Mouse (Mus musculus): ENCODE measurements at regions not wholly inside any gene's neighbourhood (a gene's known extent, or its start where the extent isn't known, plus 50 kb on each side); places are given as distances from the start of the nearest gene placed in this dataset.

DNA sequence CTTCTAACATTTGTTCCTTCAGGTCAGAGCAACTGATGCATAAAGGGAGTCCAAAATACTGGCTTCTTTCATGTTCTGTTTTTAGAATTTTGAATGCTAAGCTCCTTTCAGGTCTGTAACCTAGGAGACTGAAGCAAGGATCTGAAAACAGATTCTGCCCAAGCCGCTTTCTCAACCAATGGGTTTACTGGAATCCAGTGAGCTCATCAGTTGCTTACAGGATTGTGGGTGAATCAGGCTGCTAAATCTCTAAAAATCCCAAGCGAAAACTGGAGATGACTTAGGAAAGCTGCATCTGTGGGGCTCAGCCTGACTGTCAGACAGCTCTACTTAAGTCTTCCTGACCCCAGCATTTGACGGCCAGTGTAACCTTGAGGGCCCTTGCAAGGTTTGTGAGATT, 1277.7 kb downstream of the Defb40 start:
- no peaks in the 10 kb centered on the region for H3K36me3 ChIP-seq (ENCODE audit: control insufficient read depth, insufficient read depth)
- no peak overlapping the region for H3K4me3 ChIP-seq (ENCODE audit: low read depth, low read length)
- 49% methylated on average over 3 of the region's 3 CpGs for WGBS (ENCODE audit: insufficient replicate concordance)
- H3K4me2 ChIP-seq (ENCODE audit: low read depth, low read length), result no peak overlapping the region
- no peaks in the 10 kb centered on the region for H3K9me3 ChIP-seq (replicated peaks; ENCODE audit: control insufficient read depth, low read length)
- no peak for ATAC-seq (ENCODE audit: low read depth)
- no peak overlapping the region for H3K9ac ChIP-seq (ENCODE audit: low read depth, low read length)
- no peaks in the 10 kb centered on the region for H3K4me1 ChIP-seq (ENCODE audit: control insufficient read depth, low read depth, low read length)
- H3K27me3 ChIP-seq (ENCODE audit: control insufficient read depth, insufficient read depth, low read depth, low read length), result no peaks in the 10 kb centered on the region
- H3K27ac ChIP-seq (ENCODE audit: low read length), result no peak overlapping the region

DNA sequence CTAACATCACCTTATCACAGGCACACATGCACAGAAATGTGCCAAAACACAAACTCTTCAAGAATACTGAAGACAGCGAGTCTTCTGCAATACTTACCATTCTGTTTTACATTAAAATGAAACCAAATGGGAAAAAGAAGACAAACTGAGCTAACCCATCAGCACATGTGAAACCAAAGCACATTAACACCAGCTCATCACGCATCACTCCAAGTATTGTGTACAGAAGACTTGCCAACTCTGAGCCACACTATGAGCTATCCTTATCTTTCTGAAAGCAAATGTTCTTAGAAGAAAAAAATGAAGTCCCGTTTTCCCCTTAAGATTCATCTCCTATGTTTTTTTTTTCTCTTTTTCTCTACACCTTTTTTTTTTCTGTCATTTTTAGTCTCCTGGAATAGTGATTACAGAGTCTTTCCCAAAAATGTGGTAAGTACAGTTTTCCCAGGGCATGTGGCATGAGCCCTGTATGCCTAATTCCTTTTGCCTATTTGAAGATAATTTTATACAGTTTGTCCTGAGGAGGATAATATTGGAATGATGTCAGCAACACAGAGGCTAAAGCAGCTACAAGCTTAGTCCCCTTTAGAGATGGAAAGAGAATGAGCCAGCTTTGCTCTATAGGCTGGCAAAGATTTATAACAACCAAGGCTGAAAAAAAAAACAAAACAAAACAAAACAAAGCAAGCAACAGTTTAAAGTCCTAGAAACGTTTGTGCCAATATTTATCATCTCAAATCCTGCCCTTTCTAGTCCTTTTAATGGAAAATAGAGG, 1287.8 kb downstream of the Defb40 start:
- Histone ChIP-seq H3K27ac (ENCODE audit: low read length) (no peak overlapping the region), H3K9ac (ENCODE audit: low read depth, low read length) (no peak overlapping the region), H3K4me1 (ENCODE audit: control insufficient read depth, low read depth, low read length) (no peaks in the 10 kb centered on the region), H3K4me2 (ENCODE audit: low read depth, low read length) (no peak overlapping the region), H3K36me3 (ENCODE audit: control insufficient read depth, insufficient read depth) (no peaks in the 10 kb centered on the region), H3K4me3 (ENCODE audit: low read depth, low read length) (no peak overlapping the region), H3K9me3 (replicated peaks; ENCODE audit: control insufficient read depth, low read length) (no peaks in the 10 kb centered on the region), H3K27me3 (ENCODE audit: control insufficient read depth, insufficient read depth, low read depth, low read length) (no peaks in the 10 kb centered on the region)
- WGBS (ENCODE audit: insufficient replicate concordance), result 54% methylated on average over 4 of the region's 4 CpGs
- no peak for ATAC-seq (ENCODE audit: low read depth)

DNA sequence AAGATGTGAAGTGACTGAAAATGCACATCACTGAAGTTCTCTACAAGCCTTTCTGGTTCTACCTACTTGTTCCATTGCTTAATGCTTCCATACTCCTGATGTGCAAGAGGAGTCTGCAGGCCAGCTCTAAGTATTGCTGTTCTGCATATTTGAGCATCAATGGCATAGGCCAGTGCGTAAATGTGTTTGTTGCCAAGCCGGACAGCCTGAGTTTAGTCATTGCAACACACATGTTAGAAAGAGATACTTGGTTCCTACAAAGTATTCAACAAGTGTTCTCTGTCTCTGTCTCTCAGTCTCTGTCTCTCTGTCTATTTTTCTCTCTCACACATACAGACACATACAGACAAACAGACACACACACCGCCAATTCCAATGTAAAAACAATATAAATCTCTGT, 1288.4 kb downstream of the Defb40 start:
- Histone ChIP-seq H3K27me3 (ENCODE audit: control insufficient read depth, insufficient read depth, low read depth, low read length) (no peaks in the 10 kb centered on the region), H3K9ac (ENCODE audit: low read depth, low read length) (no peak overlapping the region), H3K4me1 (ENCODE audit: control insufficient read depth, low read depth, low read length) (no peaks in the 10 kb centered on the region), H3K9me3 (replicated peaks; ENCODE audit: control insufficient read depth, low read length) (no peaks in the 10 kb centered on the region), H3K4me2 (ENCODE audit: low read depth, low read length) (no peak overlapping the region), H3K36me3 (ENCODE audit: control insufficient read depth, insufficient read depth) (no peaks in the 10 kb centered on the region), H3K4me3 (ENCODE audit: low read depth, low read length) (no peak overlapping the region), H3K27ac (ENCODE audit: low read length) (no peak overlapping the region)
- ATAC-seq (ENCODE audit: low read depth), result no peak
- 79% methylated on average over 3 of the region's 3 CpGs for WGBS (ENCODE audit: insufficient replicate concordance)

DNA sequence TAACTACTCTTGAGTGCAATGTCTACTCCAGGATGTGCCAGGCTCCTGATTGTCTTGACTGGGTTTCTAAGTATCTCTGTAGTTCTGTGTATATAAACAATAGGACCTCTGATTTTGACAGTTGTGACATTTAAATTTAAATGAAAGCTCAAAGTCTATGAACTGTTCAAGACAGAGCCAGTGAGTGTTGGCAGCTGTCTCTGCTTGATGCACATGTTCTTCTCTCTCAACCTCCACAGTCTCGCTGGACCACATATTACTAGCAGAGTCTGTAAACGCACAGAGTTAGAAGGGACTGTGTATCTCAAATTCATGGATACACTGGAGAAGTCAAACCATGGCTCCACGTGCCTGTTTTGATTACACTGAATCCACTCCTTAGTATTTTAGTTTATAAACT, 1291.0 kb downstream of the Defb40 start:
- Histone ChIP-seq H3K9me3 (replicated peaks; ENCODE audit: control insufficient read depth, low read length) (no peaks in the 10 kb centered on the region), H3K4me1 (ENCODE audit: control insufficient read depth, low read depth, low read length) (no peaks in the 10 kb centered on the region), H3K4me3 (ENCODE audit: low read depth, low read length) (no peak overlapping the region), H3K9ac (ENCODE audit: low read depth, low read length) (no peak overlapping the region), H3K27ac (ENCODE audit: low read length) (no peak overlapping the region), H3K27me3 (ENCODE audit: control insufficient read depth, insufficient read depth, low read depth, low read length) (no peaks in the 10 kb centered on the region), H3K36me3 (ENCODE audit: control insufficient read depth, insufficient read depth) (no peaks in the 10 kb centered on the region), H3K4me2 (ENCODE audit: low read depth, low read length) (no peak overlapping the region)
- WGBS (ENCODE audit: insufficient replicate concordance), result 61% methylated on average over 3 of the region's 3 CpGs
- ATAC-seq (ENCODE audit: low read depth), result no peak

DNA sequence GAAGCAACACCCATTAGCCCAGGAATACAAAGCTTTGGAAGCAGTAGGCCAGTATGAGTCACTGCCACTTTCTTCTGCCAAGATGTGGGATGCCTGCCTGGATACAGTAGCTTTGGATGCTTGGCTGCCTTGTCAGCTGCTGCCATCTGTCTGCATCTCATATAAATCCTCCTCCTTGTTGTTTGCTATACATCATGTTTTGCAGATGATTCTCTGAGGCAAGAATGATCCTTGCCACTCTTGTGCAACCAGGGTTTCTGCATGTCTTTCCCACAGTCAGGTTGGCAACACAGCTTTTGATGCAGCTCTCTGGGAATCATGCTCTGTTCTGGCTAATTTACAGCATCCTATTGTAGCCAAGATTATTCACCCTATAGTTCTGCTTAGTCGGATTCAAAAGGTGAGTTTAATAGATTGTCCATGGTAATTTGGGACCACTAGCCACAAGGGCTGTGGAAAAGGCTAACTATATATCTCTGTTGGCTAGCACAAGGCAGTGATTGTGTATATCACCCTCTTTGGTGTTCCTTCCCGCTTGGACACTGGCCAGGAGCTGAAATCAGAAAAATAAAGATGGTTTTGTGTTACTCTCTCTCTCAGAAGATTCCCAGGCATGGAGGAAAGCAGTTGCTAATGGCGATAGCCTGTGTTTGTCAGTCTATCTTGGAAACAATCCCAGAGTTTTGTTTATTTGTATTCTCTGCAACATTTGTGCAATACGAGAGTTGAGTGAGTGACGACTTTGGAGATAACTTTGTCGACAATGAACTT, 1313.5 kb downstream of the Defb40 start:
- H3K4me2 ChIP-seq (ENCODE audit: low read depth, low read length), result no peak overlapping the region
- H3K9me3 ChIP-seq (replicated peaks; ENCODE audit: control insufficient read depth, low read length), result no peaks in the 10 kb centered on the region
- H3K27me3 ChIP-seq (ENCODE audit: control insufficient read depth, insufficient read depth, low read depth, low read length), result no peaks in the 10 kb centered on the region
- H3K27ac ChIP-seq (ENCODE audit: low read length), result no peak overlapping the region
- H3K36me3 ChIP-seq (ENCODE audit: control insufficient read depth, insufficient read depth), result no peaks in the 10 kb centered on the region
- WGBS (ENCODE audit: insufficient replicate concordance), result 47% methylated on average over 6 of the region's 6 CpGs
- H3K4me3 ChIP-seq (ENCODE audit: low read depth, low read length), result no peak overlapping the region
- ATAC-seq (ENCODE audit: low read depth), result no peak
- H3K4me1 ChIP-seq (ENCODE audit: control insufficient read depth, low read depth, low read length), result no peaks in the 10 kb centered on the region
- no peak overlapping the region for H3K9ac ChIP-seq (ENCODE audit: low read depth, low read length)

DNA sequence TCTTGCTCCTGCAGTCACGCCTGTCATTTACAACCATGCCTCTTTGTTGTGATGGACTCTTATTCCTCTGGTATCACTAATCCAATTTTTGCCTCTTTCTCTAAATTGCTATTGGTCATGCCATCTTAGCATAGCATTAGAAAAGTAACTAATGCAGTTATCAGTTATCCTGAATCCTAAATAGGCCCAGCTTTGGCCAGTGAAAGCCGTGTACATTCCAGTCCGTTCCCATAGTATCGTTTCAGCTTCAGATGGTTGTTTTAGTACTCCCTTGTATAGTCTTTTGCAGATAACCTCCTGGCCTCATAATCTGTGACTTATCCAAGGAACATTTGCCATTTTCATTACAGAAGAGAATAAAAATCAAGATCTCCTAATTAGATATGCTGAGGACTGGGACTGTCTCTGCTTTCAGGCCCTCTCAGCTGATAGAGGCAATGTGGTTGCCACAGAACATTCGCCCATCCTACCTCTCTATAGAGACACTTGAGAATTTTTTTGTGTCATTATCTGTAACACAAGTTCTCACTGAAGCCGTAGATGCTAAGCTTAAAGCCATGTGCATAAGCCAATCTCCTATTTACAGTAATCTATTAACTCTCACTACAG, 1318.2 kb downstream of the Defb40 start:
- no peaks in the 10 kb centered on the region for H3K4me1 ChIP-seq (ENCODE audit: control insufficient read depth, low read depth, low read length)
- H3K36me3 ChIP-seq (ENCODE audit: control insufficient read depth, insufficient read depth), result no peaks in the 10 kb centered on the region
- H3K4me2 ChIP-seq (ENCODE audit: low read depth, low read length), result no peak overlapping the region
- H3K4me3 ChIP-seq (ENCODE audit: low read depth, low read length), result no peak overlapping the region
- no peak overlapping the region for H3K9ac ChIP-seq (ENCODE audit: low read depth, low read length)
- H3K9me3 ChIP-seq (replicated peaks; ENCODE audit: control insufficient read depth, low read length), result no peaks in the 10 kb centered on the region
- no peak overlapping the region for H3K27ac ChIP-seq (ENCODE audit: low read length)
- 64% methylated on average over 6 of the region's 6 CpGs for WGBS (ENCODE audit: insufficient replicate concordance)
- H3K27me3 ChIP-seq (ENCODE audit: control insufficient read depth, insufficient read depth, low read depth, low read length), result no peaks in the 10 kb centered on the region
- ATAC-seq (ENCODE audit: low read depth), result no peak

DNA sequence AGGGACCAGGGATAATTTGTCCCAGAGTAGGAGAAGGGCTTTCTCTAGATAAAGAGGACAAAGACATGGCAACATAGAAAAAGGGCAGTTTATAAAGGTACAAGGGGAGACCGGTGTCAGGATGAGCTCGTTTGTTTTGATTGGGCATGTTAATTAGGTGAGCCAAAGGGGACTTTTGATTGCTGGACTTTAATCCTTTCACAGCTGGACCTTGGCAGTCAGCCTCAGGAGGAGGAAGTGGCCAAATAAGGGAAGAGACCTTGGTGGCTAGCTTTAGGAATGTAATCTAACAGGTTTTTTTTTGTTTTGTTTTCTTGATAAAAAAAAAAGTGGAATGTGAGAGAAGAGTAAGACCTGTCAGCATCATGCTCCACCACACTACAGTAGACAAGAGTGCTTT, 1324.3 kb downstream of the Defb40 start:
- WGBS (ENCODE audit: insufficient replicate concordance), result 7% methylated on average over 2 of the region's 2 CpGs
- no peaks in the 10 kb centered on the region for H3K27me3 ChIP-seq (ENCODE audit: control insufficient read depth, insufficient read depth, low read depth, low read length)
- H3K27ac ChIP-seq (ENCODE audit: low read length), result no peak overlapping the region
- no peak overlapping the region for H3K4me2 ChIP-seq (ENCODE audit: low read depth, low read length)
- H3K9me3 ChIP-seq (replicated peaks; ENCODE audit: control insufficient read depth, low read length), result no peaks in the 10 kb centered on the region
- H3K4me3 ChIP-seq (ENCODE audit: low read depth, low read length), result no peak overlapping the region
- no peaks in the 10 kb centered on the region for H3K4me1 ChIP-seq (ENCODE audit: control insufficient read depth, low read depth, low read length)
- H3K36me3 ChIP-seq (ENCODE audit: control insufficient read depth, insufficient read depth), result no peaks in the 10 kb centered on the region
- H3K9ac ChIP-seq (ENCODE audit: low read depth, low read length), result no peak overlapping the region
- no peak for ATAC-seq (ENCODE audit: low read depth)

DNA sequence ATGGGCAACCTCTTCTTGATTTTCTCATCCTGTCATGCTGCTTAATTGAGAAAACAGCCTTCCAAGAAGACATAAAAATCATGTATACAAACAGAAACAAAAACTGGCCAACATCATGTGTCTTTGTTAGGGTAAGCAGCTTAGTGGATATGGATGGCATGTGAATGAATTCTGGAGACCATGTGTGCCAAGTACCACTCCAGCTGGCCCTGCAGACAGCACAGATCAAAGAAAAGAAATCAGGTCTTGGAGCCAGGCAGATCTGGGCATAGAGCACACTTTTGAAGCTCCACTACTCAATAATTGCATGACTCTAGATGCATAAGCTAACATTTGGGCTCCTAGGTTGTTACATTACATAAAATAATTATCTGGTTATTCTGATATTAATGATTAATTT, 1330.5 kb downstream of the Defb40 start:
- no peaks in the 10 kb centered on the region for H3K36me3 ChIP-seq (ENCODE audit: control insufficient read depth, insufficient read depth)

DNA sequence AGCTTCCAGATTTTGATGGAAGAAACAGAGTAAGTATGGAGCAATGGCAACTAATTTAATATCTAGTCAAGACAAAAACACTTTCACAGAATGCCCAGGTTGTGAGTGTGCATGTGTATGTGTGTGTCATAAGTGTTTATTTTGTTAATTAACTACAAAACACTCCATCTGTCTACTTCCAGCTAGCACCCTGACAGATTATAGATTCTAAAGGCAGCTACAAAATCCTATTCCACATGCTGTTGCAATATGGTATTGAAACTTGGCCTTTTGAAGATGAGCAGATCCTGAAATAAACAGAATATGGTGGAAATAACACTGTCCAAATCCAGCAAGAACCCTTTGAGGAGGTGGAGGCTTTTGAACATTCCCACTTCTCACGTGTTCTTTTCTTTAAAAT, 1356.9 kb downstream of the Defb40 start:
- H3K27ac ChIP-seq (ENCODE audit: low read length), result no peak overlapping the region
- H3K9me3 ChIP-seq (replicated peaks; ENCODE audit: control insufficient read depth, low read length), result no peaks in the 10 kb centered on the region
- 26% methylated on average over 1 of the region's 1 CpGs for WGBS (ENCODE audit: insufficient replicate concordance)
- no peaks in the 10 kb centered on the region for H3K36me3 ChIP-seq (ENCODE audit: control insufficient read depth, insufficient read depth)
- H3K4me2 ChIP-seq (ENCODE audit: low read depth, low read length), result no peak overlapping the region
- H3K9ac ChIP-seq (ENCODE audit: low read depth, low read length), result no peak overlapping the region
- H3K27me3 ChIP-seq (ENCODE audit: control insufficient read depth, insufficient read depth, low read depth, low read length), result no peaks in the 10 kb centered on the region
- no peaks in the 10 kb centered on the region for H3K4me1 ChIP-seq (ENCODE audit: control insufficient read depth, low read depth, low read length)
- H3K4me3 ChIP-seq (ENCODE audit: low read depth, low read length), result no peak overlapping the region
- no peak for ATAC-seq (ENCODE audit: low read depth)

More for the DNA sequence above, 1330.5 kb downstream of the Defb40 start:
- Histone ChIP-seq H3K4me1 (ENCODE audit: control insufficient read depth, low read depth, low read length) (no peaks in the 10 kb centered on the region), H3K4me3 (ENCODE audit: low read depth, low read length) (no peak overlapping the region), H3K27ac (ENCODE audit: low read length) (no peak overlapping the region), H3K4me2 (ENCODE audit: low read depth, low read length) (no peak overlapping the region), H3K27me3 (ENCODE audit: control insufficient read depth, insufficient read depth, low read depth, low read length) (no peaks in the 10 kb centered on the region), H3K9me3 (replicated peaks; ENCODE audit: control insufficient read depth, low read length) (no peaks in the 10 kb centered on the region), H3K9ac (ENCODE audit: low read depth, low read length) (no peak overlapping the region)
- no peak for ATAC-seq (ENCODE audit: low read depth)

All from liver, embryonic 16.5 days (tissue).